Mouse (Mus musculus) bone marrow, adult 2 months (tissue): ENCODE results near the gene Procr.

Source experiments
- CTCF ChIP-seq: fragments of 200-500 bp; IDR thresholded peaks from 2 replicates; pipeline ENCODE4 v1.5.1; 2011; ENCODE audit warnings: low read length, control low read depth; ENCODE audit not compliant: control insufficient read depth, insufficient read depth
- POLR2A ChIP-seq: fragments of 200-500 bp; IDR thresholded peaks from 2 replicates; pipeline ENCODE4 v1.6.1; 2011; ENCODE audit warnings: low read depth, mild to moderate bottlenecking, control low read depth, low read length, borderline replicate concordance; ENCODE audit not compliant: control insufficient read depth

DNA sequence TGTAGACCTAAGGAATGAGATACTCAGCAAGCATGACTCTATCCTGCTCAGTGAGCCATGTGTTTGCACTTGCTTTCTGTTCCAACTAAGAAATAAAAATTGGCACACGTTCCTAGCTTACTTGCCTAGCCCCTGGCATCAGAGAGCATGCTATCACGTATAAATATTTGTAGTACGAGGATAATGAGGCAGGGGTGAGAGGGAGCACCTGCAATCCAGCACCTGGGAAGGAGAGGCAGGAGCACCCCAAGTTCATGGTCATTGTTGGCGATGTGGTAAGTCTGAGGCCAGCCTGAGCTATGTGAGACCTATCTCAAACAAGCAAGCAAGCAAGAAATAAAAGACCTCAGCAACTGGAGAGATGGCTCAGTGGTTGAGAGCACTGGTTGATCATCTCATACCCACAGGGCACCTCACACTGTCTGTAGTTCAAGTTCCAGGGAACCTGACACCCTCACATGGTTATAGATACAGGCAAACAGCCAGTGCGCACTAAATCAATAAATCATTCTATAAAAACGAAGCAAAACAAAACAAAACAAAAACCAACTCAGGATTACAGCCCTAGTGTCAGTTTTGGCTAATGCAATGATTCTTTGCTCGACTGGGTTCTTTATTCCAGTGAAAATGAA lies 23.0 kb upstream of the Procr start:
- TF ChIP-seq CTCF (no peak), POLR2A (no peak)
